In the genomic region with DNA sequence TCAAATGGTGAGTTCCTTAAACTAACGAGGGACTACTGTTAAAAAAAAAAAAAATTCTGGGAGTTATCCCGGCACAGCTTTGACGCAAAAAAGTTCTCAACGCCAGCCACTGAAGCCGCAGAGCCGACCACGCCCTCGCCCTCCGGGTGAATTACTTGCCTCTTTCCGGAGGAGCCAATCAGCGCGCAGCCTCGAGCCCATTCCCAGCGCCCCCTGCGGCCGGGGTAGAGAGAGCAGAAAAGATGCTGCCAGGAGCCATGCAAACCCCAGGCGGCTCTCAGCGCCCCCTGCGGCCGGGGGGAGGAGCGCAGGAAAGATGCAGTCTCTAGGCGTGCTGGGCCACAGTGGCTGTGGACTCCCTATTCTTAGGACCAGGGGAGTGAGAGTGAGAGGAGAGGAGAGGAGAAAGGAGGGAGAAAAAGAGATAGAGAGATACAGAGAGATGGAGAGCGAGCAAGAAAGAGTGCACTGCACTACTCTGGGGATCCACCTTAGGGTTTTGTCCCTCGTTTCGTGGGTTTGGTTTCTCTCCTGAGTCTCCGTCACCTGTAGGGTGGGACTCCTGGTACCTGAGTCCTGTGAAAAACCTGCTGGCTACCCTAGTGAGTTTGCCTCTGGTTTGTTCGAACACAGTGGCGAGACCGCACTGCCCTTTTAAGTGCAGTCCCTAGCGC, we compare ENCODE assay signal across 8 mouse cellular contexts. TPM values are rescaled to one million over a fixed set of nuclear protein-coding genes. Genes with fewer than 3 reads are reported as not detected.
DNase-seq lines count a peak whose midpoint lies in the region; ATAC-seq and TF ChIP-seq lines count a peak whose summit lies in the region.

No protein-coding gene starts in this region.

- 0 out of 2 replicates have a peak overlapping the region, but pooled peaks have one; percentile 41 for H3K27ac ChIP-seq in forebrain, embryonic 14.5 days (ENCODE audit: low read depth, low read length)
- H3K27ac ChIP-seq in thymus, adult 2 months (ENCODE audit: control insufficient read depth, insufficient read depth, low read length), result peak overlapping the region; percentile 20; the same call in 1 of the 2 replicates

- TF ChIP-seq CTCF in lung, adult 2 months (IDR thresholded peaks at IDR 0.05; ENCODE audit: insufficient read depth, low read length), result peak; percentile 31
- peak; percentile 99 for TF ChIP-seq CTCF in thymus, adult 2 months (IDR thresholded peaks at IDR 0.05; ENCODE audit: borderline replicate concordance, control insufficient read depth, extremely low read depth, insufficient read depth, low read length, poor library complexity)

- peak overlapping the region; percentile 74 for H3K4me2 ChIP-seq in forebrain, embryonic 14.5 days (ENCODE audit: low read length)

- ATAC-seq in forebrain, embryonic 14.5 days, result peak; percentile 74
- ATAC-seq in neutrophil, adult 5-6 weeks (ENCODE audit: extremely low read depth, insufficient number of reproducible peaks, low FRiP score, poor library complexity, severe bottlenecking), result peak; percentile 78

- TF ChIP-seq POLR2A in lung, adult 2 months (IDR thresholded peaks at IDR 0.05; ENCODE audit: borderline replicate concordance, extremely low read depth, low read depth, low read length), result no peak
- TF ChIP-seq POLR2A in thymus, adult 2 months (IDR thresholded peaks at IDR 0.05; ENCODE audit: control insufficient read depth, extremely low read depth, insufficient read depth, low read length, poor library complexity), result no peak

- peak; percentile 97 for DNase-seq in ES-CJ7 (ENCODE audit: low read depth, low spot score)
- DNase-seq in cerebellum, adult 11 months, result peak; percentile 65
- DNase-seq in forebrain, embryonic 14.5 days (ENCODE audit: low spot score), result peak; percentile 67
- DNase-seq in heart, postnatal 25 days (ENCODE audit: low spot score), result peak; percentile 75
- DNase-seq in layer of hippocampus, adult 18-20 months (ENCODE audit: low spot score in 2 of 2), result peak; percentile 64 to 83
- DNase-seq in lung, adult 2 months, result peak; percentile 79
- DNase-seq in thymus, adult 2 months, result peak; percentile 85

- peak overlapping the region; percentile 85 for H3K4me3 ChIP-seq in forebrain, embryonic 14.5 days (ENCODE audit: low read depth, low read length)
- peak overlapping the region; percentile 68 for H3K4me3 ChIP-seq in lung, adult 2 months (replicated peaks; ENCODE audit: extremely low read depth, low read depth, low read length)
- H3K4me3 ChIP-seq in thymus, adult 2 months (ENCODE audit: control insufficient read depth, insufficient read depth, low read length), result peak overlapping the region; percentile 83

- H3K27me3 ChIP-seq in forebrain, embryonic 14.5 days (replicated peaks; ENCODE audit: control insufficient read depth, insufficient read depth, low read length), result no peaks in the 10 kb centered on the region
- no peaks in the 10 kb centered on the region for H3K27me3 ChIP-seq in thymus, adult 2 months (ENCODE audit: control insufficient read depth, insufficient read depth, low read length)

- WGBS in forebrain, embryonic 14.5 days, result 1% methylated on average over 30 of the region's 30 CpGs
- under 1% methylated on average over 30 of the region's 30 CpGs for WGBS in lung, adult 2 months
- 2% methylated on average over 30 of the region's 30 CpGs for WGBS in thymus, adult 2 months

- H3K9me3 ChIP-seq in forebrain, embryonic 14.5 days (replicated peaks; ENCODE audit: control insufficient read depth, low read length), result no peaks in the 10 kb centered on the region

- peaks cover 12% of the 10 kb centered on the region for H3K4me1 ChIP-seq in forebrain, embryonic 14.5 days (ENCODE audit: control insufficient read depth, insufficient read depth, low read length)
- peaks cover 6% of the 10 kb centered on the region for H3K4me1 ChIP-seq in lung, adult 2 months (ENCODE audit: control insufficient read depth, insufficient read depth, low read length)
- no peaks in the 10 kb centered on the region for H3K4me1 ChIP-seq in thymus, adult 2 months (replicated peaks; ENCODE audit: control insufficient read depth, insufficient read depth, low read length)

- H3K9ac ChIP-seq in forebrain, embryonic 14.5 days (ENCODE audit: low read length), result peak overlapping the region; percentile 86

- intact Hi-C loops in heart, postnatal 25 days (cut with DNase I), result loop anchor here (2.0 kb wide), 1 partner anchor 66 kb away; no protein-coding TSS in a partner anchor

- H3K36me3 ChIP-seq in forebrain, embryonic 14.5 days (ENCODE audit: control insufficient read depth, insufficient read depth, low read length), result no peaks in the 10 kb centered on the region
- H3K36me3 ChIP-seq in thymus, adult 2 months (ENCODE audit: control insufficient read depth, insufficient read depth, low read length), result no peaks in the 10 kb centered on the region

RNA-seq across cellular contexts. Expression of a gene that starts 0.4 kb away (rescaled TPM):
- polyA plus RNA-seq in forebrain, embryonic 14.5 days (2014; fragmentation: Nextera tagmentation; extraction: Ambion mirVana), result 0.29 and 0.36 TPM in 2 replicates
- total RNA-seq in heart, postnatal 25 days (2021), result under 1 TPM; 0.17 to 0.18 TPM
- under 1 TPM; 0.64 to 0.76 TPM for total RNA-seq in layer of hippocampus, adult 18-20 months (2021)
- 0.36 and 0.78 TPM in 2 replicates for polyA plus RNA-seq in lung, adult 2 months (2012; rRNA removed)
- total RNA-seq in neutrophil, adult 5-6 weeks (2017), result 0.12 TPM in 2 replicates
- polyA plus RNA-seq in thymus, adult 2 months (2012; rRNA removed), result 0.08 and 0.15 TPM in 2 replicates

RNA-seq across cellular contexts. Expression of a gene that starts 0.5 kb away (rescaled TPM):
- polyA plus RNA-seq in forebrain, embryonic 14.5 days (2014; fragmentation: Nextera tagmentation; extraction: Ambion mirVana), result 72.3 and 75.5 TPM in 2 replicates
- 10 to 100 TPM; 88.0 to 92.5 TPM for total RNA-seq in heart, postnatal 25 days (2021)
- 100 to 1,000 TPM; 154 to 166 TPM for total RNA-seq in layer of hippocampus, adult 18-20 months (2021)
- 71.9 and 99.6 TPM in 2 replicates for polyA plus RNA-seq in lung, adult 2 months (2012; rRNA removed)
- total RNA-seq in neutrophil, adult 5-6 weeks (2017), result 143 and 172 TPM in 2 replicates
- polyA plus RNA-seq in thymus, adult 2 months (2012; rRNA removed), result 78.5 and 86.2 TPM in 2 replicates

Comparison
In these comparisons a context has a peak if more than half of its experiments do, and no peak if none do; other contexts are left out.
1. Peak in every context shown above with its lines: DNase-seq, ATAC-seq, H3K4me3 ChIP-seq and H3K27ac ChIP-seq.